Mouse (Mus musculus): ENCODE results near the gene Crebl2. TPM values are rescaled to one million over a fixed set of nuclear protein-coding genes. Genes with fewer than 3 reads are reported as not detected.

The Crebl2 gene
- polyA plus RNA-seq, 2 experiments, result 3.0 to 8.1 TPM

DNA sequence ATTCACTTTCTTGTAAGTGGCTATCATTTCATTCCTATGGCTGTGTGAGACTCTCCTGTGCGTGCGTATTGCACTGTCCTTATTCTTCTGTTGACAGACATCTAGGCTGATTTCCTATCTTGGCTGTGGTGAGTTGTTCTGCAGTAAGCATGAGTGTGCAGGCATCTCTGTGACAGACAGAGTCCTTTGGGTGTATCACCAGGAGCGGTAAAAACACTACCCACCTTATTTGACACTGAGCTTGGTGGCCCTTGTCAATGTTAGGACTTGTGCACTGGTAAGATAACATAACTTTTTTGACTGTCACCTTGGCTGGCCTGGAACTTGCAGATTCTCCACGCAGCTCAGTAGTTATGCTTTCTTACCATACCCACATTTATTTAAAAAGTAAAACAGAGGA, 40.9 kb downstream of the Crebl2 start:
- TF ChIP-seq POLR2A (IDR thresholded peaks at IDR 0.05; ENCODE audit: borderline replicate concordance, extremely low read depth, insufficient read depth, insufficient read length), result no peak
- Histone ChIP-seq H3K4me1 (ENCODE audit: control insufficient read depth, insufficient read depth, low read length) (no peaks in the 10 kb centered on the region), H3K9ac (ENCODE audit: low read depth, low read length, severe bottlenecking) (no peak overlapping the region), H3K36me3 (ENCODE audit: control insufficient read depth, insufficient read depth, low read length) (peaks cover 6% of the 10 kb centered on the region), H3K9me3 (ENCODE audit: control insufficient read depth, low read length) (no peaks in the 10 kb centered on the region), H3K4me3 (replicated peaks; ENCODE audit: low read length) (no peak overlapping the region), H3K27ac (replicated peaks; ENCODE audit: low read depth, low read length) (no peak overlapping the region), H3K27me3 (ENCODE audit: control insufficient read depth, insufficient read depth, low read length) (no peaks in the 10 kb centered on the region), H3K4me2 (replicated peaks; ENCODE audit: low read depth, low read length, severe bottlenecking) (no peak overlapping the region)
- 87% methylated on average over 4 of the region's 4 CpGs for whole genome bisulfite sequencing
- no peak for ATAC-seq (ENCODE audit: low FRiP score, low read depth)
- no peak for DNase-seq (ENCODE audit: low spot score)

- ATAC-seq (ENCODE audit: low FRiP score, low read depth), result no peak
- TF ChIP-seq POLR2A (IDR thresholded peaks at IDR 0.05; ENCODE audit: borderline replicate concordance, extremely low read depth, insufficient read depth, insufficient read length), result no peak
- H3K27me3 ChIP-seq (ENCODE audit: control insufficient read depth, insufficient read depth, low read length), result no peaks in the 10 kb centered on the region
These were observed 42.3 kb downstream of the Crebl2 start for GRCm38 (mm10) chr6:134872236-134872635.

GRCm38 (mm10) chr6:134873018-134873417, 43.1 kb downstream of the Crebl2 start:
- DNase-seq (ENCODE audit: low spot score) (no peak), ATAC-seq (ENCODE audit: low FRiP score, low read depth) (no peak)
- H3K9me3 ChIP-seq (ENCODE audit: control insufficient read depth, low read length), result no peaks in the 10 kb centered on the region
- H3K27me3 ChIP-seq (ENCODE audit: control insufficient read depth, insufficient read depth, low read length), result no peaks in the 10 kb centered on the region
- H3K4me3 ChIP-seq (replicated peaks; ENCODE audit: low read length), result no peak overlapping the region
- no peak overlapping the region for H3K4me2 ChIP-seq (replicated peaks; ENCODE audit: low read depth, low read length, severe bottlenecking)
- TF ChIP-seq POLR2A (IDR thresholded peaks at IDR 0.05; ENCODE audit: borderline replicate concordance, extremely low read depth, insufficient read depth, insufficient read length), result no peak
- H3K9ac ChIP-seq (ENCODE audit: low read depth, low read length, severe bottlenecking), result no peak overlapping the region
- H3K36me3 ChIP-seq (ENCODE audit: control insufficient read depth, insufficient read depth, low read length), result peaks cover 6% of the 10 kb centered on the region
- 71% methylated on average over 2 of the region's 2 CpGs for WGBS
- no peak overlapping the region for H3K27ac ChIP-seq (replicated peaks; ENCODE audit: low read depth, low read length)
- no peaks in the 10 kb centered on the region for H3K4me1 ChIP-seq (ENCODE audit: control insufficient read depth, insufficient read depth, low read length)

More at GRCm38 (mm10) chr6:134872236-134872635, 42.3 kb downstream of the Crebl2 start:
- Histone ChIP-seq H3K9ac (ENCODE audit: low read depth, low read length, severe bottlenecking) (no peak overlapping the region), H3K27ac (replicated peaks; ENCODE audit: low read depth, low read length) (no peak overlapping the region), H3K36me3 (ENCODE audit: control insufficient read depth, insufficient read depth, low read length) (peaks cover 6% of the 10 kb centered on the region), H3K9me3 (ENCODE audit: control insufficient read depth, low read length) (no peaks in the 10 kb centered on the region), H3K4me1 (ENCODE audit: control insufficient read depth, insufficient read depth, low read length) (no peaks in the 10 kb centered on the region), H3K4me2 (replicated peaks; ENCODE audit: low read depth, low read length, severe bottlenecking) (no peak overlapping the region), H3K4me3 (replicated peaks; ENCODE audit: low read length) (no peak overlapping the region)
- DNase-seq (ENCODE audit: low spot score), result no peak
- WGBS, result 87% methylated on average over 2 of the region's 2 CpGs

GRCm38 (mm10) chr6:134876795-134877194, 46.8 kb downstream of the Crebl2 start:
- Histone ChIP-seq H3K9me3 (ENCODE audit: control insufficient read depth, low read length) (no peaks in the 10 kb centered on the region), H3K4me3 (replicated peaks; ENCODE audit: low read length) (no peak overlapping the region), H3K4me2 (replicated peaks; ENCODE audit: low read depth, low read length, severe bottlenecking) (no peak overlapping the region), H3K9ac (ENCODE audit: low read depth, low read length, severe bottlenecking) (no peak overlapping the region), H3K27ac (replicated peaks; ENCODE audit: low read depth, low read length) (no peak overlapping the region), H3K36me3 (ENCODE audit: control insufficient read depth, insufficient read depth, low read length) (no peaks in the 10 kb centered on the region), H3K4me1 (ENCODE audit: control insufficient read depth, insufficient read depth, low read length) (no peaks in the 10 kb centered on the region), H3K27me3 (ENCODE audit: control insufficient read depth, insufficient read depth, low read length) (no peaks in the 10 kb centered on the region)
- WGBS, result 75% methylated on average over 6 of the region's 6 CpGs
- DNase-seq (ENCODE audit: low spot score), result no peak
- no peak for TF ChIP-seq POLR2A (IDR thresholded peaks at IDR 0.05; ENCODE audit: borderline replicate concordance, extremely low read depth, insufficient read depth, insufficient read length)
- no peak for ATAC-seq (ENCODE audit: low FRiP score, low read depth)

GRCm38 (mm10) chr6:134877276-134877675, 47.3 kb downstream of the Crebl2 start:
- DNase-seq (ENCODE audit: low spot score), result no peak
- no peaks in the 10 kb centered on the region for H3K9me3 ChIP-seq (ENCODE audit: control insufficient read depth, low read length)
- TF ChIP-seq POLR2A (IDR thresholded peaks at IDR 0.05; ENCODE audit: borderline replicate concordance, extremely low read depth, insufficient read depth, insufficient read length), result no peak
- no peak overlapping the region for H3K4me2 ChIP-seq (replicated peaks; ENCODE audit: low read depth, low read length, severe bottlenecking)
- H3K4me1 ChIP-seq (ENCODE audit: control insufficient read depth, insufficient read depth, low read length), result no peaks in the 10 kb centered on the region
- H3K36me3 ChIP-seq (ENCODE audit: control insufficient read depth, insufficient read depth, low read length), result no peaks in the 10 kb centered on the region
- no peak overlapping the region for H3K9ac ChIP-seq (ENCODE audit: low read depth, low read length, severe bottlenecking)
- ATAC-seq (ENCODE audit: low FRiP score, low read depth), result no peak
- WGBS, result 88% methylated on average over 4 of the region's 4 CpGs
- H3K27me3 ChIP-seq (ENCODE audit: control insufficient read depth, insufficient read depth, low read length), result no peaks in the 10 kb centered on the region
- no peak overlapping the region for H3K4me3 ChIP-seq (replicated peaks; ENCODE audit: low read length)
- H3K27ac ChIP-seq (replicated peaks; ENCODE audit: low read depth, low read length), result no peak overlapping the region

- H3K4me1 ChIP-seq (ENCODE audit: control insufficient read depth, insufficient read depth, low read length), result no peaks in the 10 kb centered on the region
- no peak overlapping the region for H3K9ac ChIP-seq (ENCODE audit: low read depth, low read length, severe bottlenecking)
- DNase-seq (ENCODE audit: low spot score) (no peak), ATAC-seq (ENCODE audit: low FRiP score, low read depth) (no peak)
- no peaks in the 10 kb centered on the region for H3K36me3 ChIP-seq (ENCODE audit: control insufficient read depth, insufficient read depth, low read length)
- no peak overlapping the region for H3K4me3 ChIP-seq (replicated peaks; ENCODE audit: low read length)
- H3K9me3 ChIP-seq (ENCODE audit: control insufficient read depth, low read length), result no peaks in the 10 kb centered on the region
- H3K27me3 ChIP-seq (ENCODE audit: control insufficient read depth, insufficient read depth, low read length), result no peaks in the 10 kb centered on the region
- no peak for TF ChIP-seq POLR2A (IDR thresholded peaks at IDR 0.05; ENCODE audit: borderline replicate concordance, extremely low read depth, insufficient read depth, insufficient read length)
- no peak overlapping the region for H3K4me2 ChIP-seq (replicated peaks; ENCODE audit: low read depth, low read length, severe bottlenecking)
- H3K27ac ChIP-seq (replicated peaks; ENCODE audit: low read depth, low read length), result no peak overlapping the region
- 78% methylated on average over 1 of the region's 1 CpGs for WGBS
These were observed 47.9 kb downstream of the Crebl2 start for GRCm38 (mm10) chr6:134877892-134878291.

Measured in limb, embryonic 14.5 days (tissue).